ENCODE assay signal across 20 mouse cellular contexts in the genomic region with DNA sequence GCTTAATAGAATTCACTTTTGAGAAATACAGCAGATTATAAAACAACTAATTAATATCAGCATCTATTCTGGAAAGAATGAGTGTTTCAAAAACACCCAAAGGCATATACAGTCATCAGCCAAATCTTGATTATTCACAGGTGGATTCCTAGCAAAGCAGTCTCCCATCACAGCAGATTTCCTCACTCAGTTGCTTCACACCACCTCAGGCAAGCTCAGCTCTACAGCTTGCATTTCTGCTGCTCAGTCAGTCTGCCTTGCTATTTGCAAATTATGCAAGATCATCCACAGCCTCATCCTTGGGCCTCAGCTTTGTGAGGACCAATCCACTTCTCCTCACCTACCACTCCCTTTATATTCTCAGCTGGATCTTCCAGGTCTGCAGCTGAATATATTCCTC.
DNase-seq lines count a peak whose midpoint lies in the region; ATAC-seq and TF ChIP-seq lines count a peak whose summit lies in the region.
"Had no signal": no experiment of that assay in that cellular context is flagged by ENCODE, and none has a peak within 500 bp of the region (broad histone marks: within the 10 kb centered on the region; RNA-seq: fewer than 3 reads in every experiment).

No protein-coding gene starts in this region.

- DNase-seq in hindbrain, postnatal 0 days (ENCODE audit: low spot score) = peak; percentile 30
- DNase-seq in hindbrain, embryonic 11.5 days (ENCODE audit: low spot score) = no peak
- DNase-seq in brain, adult 2 months (ENCODE audit: low read depth, low spot score) = peak; percentile 34
- peak; percentile 47 for DNase-seq in midbrain, postnatal 0 days (ENCODE audit: low spot score)
- DNase-seq: adrenal gland, postnatal 25 days; cerebellum, adult 11 months; cerebellum, adult 8-10 months; embryo, embryonic 11 days; gastrocnemius, adult 2 months; gastrocnemius, postnatal 25 days; heart, postnatal 36 days; kidney, adult 11 months had no signal

- H3K27ac ChIP-seq in forebrain, embryonic 16.5 days (ENCODE audit: low read length) = no peak overlapping the region
- no peak overlapping the region for H3K27ac ChIP-seq in forebrain, embryonic 15.5 days (replicated peaks)
- H3K27ac ChIP-seq in hindbrain, postnatal 0 days = no peak overlapping the region
- H3K27ac ChIP-seq in hindbrain, embryonic 11.5 days (ENCODE audit: low read depth, low read length) = no peak overlapping the region
- H3K27ac ChIP-seq in midbrain, postnatal 0 days (ENCODE audit: low read depth, low read length) = no peak overlapping the region
- H3K27ac ChIP-seq: embryonic facial prominence, embryonic 12.5 days; gastrocnemius, adult 2 months; hindbrain, embryonic 15.5 days had no signal

- H3K4me2 ChIP-seq in forebrain, embryonic 16.5 days (ENCODE audit: low read length) = no peak overlapping the region
- no peak overlapping the region for H3K4me2 ChIP-seq in forebrain, embryonic 15.5 days (replicated peaks)
- no peak overlapping the region for H3K4me2 ChIP-seq in hindbrain, postnatal 0 days (ENCODE audit: low read depth, low read length)
- no peak overlapping the region for H3K4me2 ChIP-seq in hindbrain, embryonic 11.5 days (replicated peaks; ENCODE audit: low read depth, low read length)
- no peak overlapping the region for H3K4me2 ChIP-seq in midbrain, postnatal 0 days (ENCODE audit: low read depth, low read length, poor library complexity, severe bottlenecking)
- H3K4me2 ChIP-seq: embryonic facial prominence, embryonic 12.5 days; heart, embryonic 12.5 days; hindbrain, embryonic 15.5 days had no signal

- H3K27me3 ChIP-seq in forebrain, embryonic 16.5 days (replicated peaks; ENCODE audit: control insufficient read depth, insufficient read depth, low read length) = no peaks in the 10 kb centered on the region
- no peaks in the 10 kb centered on the region for H3K27me3 ChIP-seq in forebrain, embryonic 15.5 days
- H3K27me3 ChIP-seq in hindbrain, postnatal 0 days (ENCODE audit: insufficient read depth, low read length) = no peaks in the 10 kb centered on the region
- no peaks in the 10 kb centered on the region for H3K27me3 ChIP-seq in hindbrain, embryonic 11.5 days (ENCODE audit: control insufficient read depth, insufficient read depth, low read length)
- H3K27me3 ChIP-seq in midbrain, postnatal 0 days (ENCODE audit: insufficient read depth, low read length) = no peaks in the 10 kb centered on the region
- H3K27me3 ChIP-seq: CH12.LX; embryonic facial prominence, embryonic 12.5 days; heart, embryonic 12.5 days; hindbrain, embryonic 15.5 days; Patski had no signal

- H3K4me1 ChIP-seq in forebrain, embryonic 16.5 days (replicated peaks; ENCODE audit: control insufficient read depth, insufficient read depth, low read length) = no peaks in the 10 kb centered on the region
- H3K4me1 ChIP-seq in forebrain, embryonic 15.5 days = no peaks in the 10 kb centered on the region
- H3K4me1 ChIP-seq in hindbrain, postnatal 0 days (ENCODE audit: insufficient read depth, low read length) = no peaks in the 10 kb centered on the region
- H3K4me1 ChIP-seq in hindbrain, embryonic 11.5 days (replicated peaks; ENCODE audit: control insufficient read depth, insufficient read depth, low read length) = no peaks in the 10 kb centered on the region
- H3K4me1 ChIP-seq in midbrain, postnatal 0 days (ENCODE audit: insufficient read depth, low read length) = no peaks in the 10 kb centered on the region
- H3K4me1 ChIP-seq: embryonic facial prominence, embryonic 12.5 days; heart, embryonic 12.5 days; hindbrain, embryonic 15.5 days had no signal

- no peaks in the 10 kb centered on the region for H3K9me3 ChIP-seq in forebrain, embryonic 16.5 days (ENCODE audit: control insufficient read depth, low read length)
- H3K9me3 ChIP-seq in forebrain, embryonic 15.5 days = no peaks in the 10 kb centered on the region
- H3K9me3 ChIP-seq in hindbrain, postnatal 0 days (ENCODE audit: low read length) = no peaks in the 10 kb centered on the region
- no peaks in the 10 kb centered on the region for H3K9me3 ChIP-seq in hindbrain, embryonic 11.5 days (ENCODE audit: control insufficient read depth, low read length)
- no peaks in the 10 kb centered on the region for H3K9me3 ChIP-seq in midbrain, postnatal 0 days (ENCODE audit: low read length)
- H3K9me3 ChIP-seq: embryonic facial prominence, embryonic 12.5 days; heart, embryonic 12.5 days; hindbrain, embryonic 15.5 days had no signal

- no peak overlapping the region for H3K9ac ChIP-seq in forebrain, embryonic 16.5 days (replicated peaks; ENCODE audit: low read depth, low read length)
- no peak overlapping the region for H3K9ac ChIP-seq in forebrain, embryonic 15.5 days (replicated peaks)
- H3K9ac ChIP-seq in hindbrain, postnatal 0 days (replicated peaks; ENCODE audit: low read length) = no peak overlapping the region
- H3K9ac ChIP-seq in hindbrain, embryonic 11.5 days (ENCODE audit: low read depth, low read length) = no peak overlapping the region
- H3K9ac ChIP-seq in midbrain, postnatal 0 days (replicated peaks; ENCODE audit: low read length, poor library complexity, severe bottlenecking) = no peak overlapping the region
- H3K9ac ChIP-seq: embryonic facial prominence, embryonic 12.5 days; heart, embryonic 12.5 days; hindbrain, embryonic 15.5 days had no signal

- H3K4me3 ChIP-seq in forebrain, embryonic 16.5 days (replicated peaks; ENCODE audit: low read length) = no peak overlapping the region
- H3K4me3 ChIP-seq in forebrain, embryonic 15.5 days = no peak overlapping the region
- H3K4me3 ChIP-seq in hindbrain, postnatal 0 days (ENCODE audit: low read length) = no peak overlapping the region
- no peak overlapping the region for H3K4me3 ChIP-seq in hindbrain, embryonic 11.5 days (ENCODE audit: low read depth, low read length)
- H3K4me3 ChIP-seq in midbrain, postnatal 0 days (ENCODE audit: low read depth, low read length) = no peak overlapping the region
- H3K4me3 ChIP-seq: embryonic facial prominence, embryonic 12.5 days; gastrocnemius, adult 2 months; heart, embryonic 12.5 days; hindbrain, embryonic 15.5 days had no signal

- TF ChIP-seq CTCF in hindbrain, postnatal 0 days (IDR thresholded peaks at IDR 0.05; ENCODE audit: low read depth) = no peak
- no peak for TF ChIP-seq CTCF in midbrain, postnatal 0 days (IDR thresholded peaks at IDR 0.05)

- ATAC-seq in forebrain, embryonic 16.5 days = peak; percentile 31; the same call in 1 of the 2 replicates
- ATAC-seq in forebrain, embryonic 15.5 days (replicated peaks) = no peak
- peak; percentile 29; the same call in 1 of the 2 replicates for ATAC-seq in hindbrain, postnatal 0 days
- no peak for ATAC-seq in hindbrain, embryonic 11.5 days (ENCODE audit: low FRiP score)
- peak; percentile 62; the same call in 1 of the 2 replicates for ATAC-seq in midbrain, postnatal 0 days (ENCODE audit: low FRiP score)
- ATAC-seq: activated CD4-positive, CD25-positive, alpha-beta regulatory T cell, adult 4 months; Patski had no signal

- no peaks in the 10 kb centered on the region for H3K36me3 ChIP-seq in forebrain, embryonic 16.5 days (ENCODE audit: control insufficient read depth, insufficient read depth)
- H3K36me3 ChIP-seq in forebrain, embryonic 15.5 days = no peaks in the 10 kb centered on the region
- H3K36me3 ChIP-seq in hindbrain, postnatal 0 days (ENCODE audit: insufficient read depth, low read length) = no peaks in the 10 kb centered on the region
- H3K36me3 ChIP-seq in hindbrain, embryonic 11.5 days (ENCODE audit: control insufficient read depth, insufficient read depth, low read length) = no peaks in the 10 kb centered on the region
- H3K36me3 ChIP-seq in midbrain, postnatal 0 days (ENCODE audit: insufficient read depth, low read length) = no peaks in the 10 kb centered on the region
- H3K36me3 ChIP-seq: embryonic facial prominence, embryonic 12.5 days; heart, embryonic 12.5 days; hindbrain, embryonic 15.5 days had no signal

Comparison
In these comparisons a context has a peak if more than half of its experiments do, and no peak if none do; other contexts are left out.
1. ATAC-seq: peak in forebrain, embryonic 16.5 days (single experiment), hindbrain, postnatal 0 days (single experiment) and midbrain, postnatal 0 days (single experiment); none in forebrain, embryonic 15.5 days (single experiment) and hindbrain, embryonic 11.5 days (single experiment).